Mouse (Mus musculus) midbrain, embryonic 12.5 days (tissue): ENCODE data around the gene Zmym5. TPM values are rescaled to one million over a fixed set of nuclear protein-coding genes. Genes with fewer than 3 reads are reported as not detected.
"Not testable (repeated sequence)": the region's sequence is repeated elsewhere in the genome, so short reads cannot be mapped to it uniquely, and the experiment has no call there.

Source experiments
- ATAC-seq: fragments of 200-750 bp; cut with Nextera tagmentation; 2 replicates; pipeline ENCODE4 v1.8.0; 2017; ENCODE audit warnings: low read depth, moderate TSS enrichment, moderate library complexity; ENCODE audit not compliant: low FRiP score
- H3K27ac ChIP-seq: fragments of 300-500 bp; sonication (generic); replicated peaks from 2 replicates; pipeline ENCODE4 v1.5.1; 2016; ENCODE audit warnings: mild to moderate bottlenecking
- H3K27me3 ChIP-seq: fragments of 300-500 bp; sonication (generic); 2 replicates; pipeline ENCODE4 v1.6.1; 2016; ENCODE audit warnings: mild to moderate bottlenecking
- H3K36me3 ChIP-seq: fragments of 300-500 bp; sonication (generic); 2 replicates; pipeline ENCODE4 v1.6.1; 2016
- H3K4me1 ChIP-seq: fragments of 300-500 bp; sonication (generic); 2 replicates; pipeline ENCODE4 v1.6.1; 2016
- H3K4me2 ChIP-seq: fragments of 300-500 bp; sonication (generic); replicated peaks from 2 replicates; pipeline ENCODE4 v1.6.1; 2016; ENCODE audit warnings: mild to moderate bottlenecking, moderate library complexity
- H3K4me3 ChIP-seq: fragments of 300-500 bp; sonication (generic); 2 replicates; pipeline ENCODE4 v1.5.1; 2016; ENCODE audit warnings: mild to moderate bottlenecking
- H3K9ac ChIP-seq: fragments of 300-500 bp; sonication (generic); replicated peaks from 2 replicates; pipeline ENCODE4 v1.6.1; 2016; ENCODE audit warnings: mild to moderate bottlenecking, moderate library complexity
- H3K9me3 ChIP-seq: fragments of 300-500 bp; sonication (generic); 2 replicates; pipeline ENCODE4 v1.6.1; 2016; ENCODE audit warnings: mild to moderate bottlenecking
- WGBS: fragments of 180-500 bp; shearing (Covaris S2); methylation state at CpG from one replicate; pipeline ENCODE4 v1.1.7; 2016; 5-methylcytosine and 5-hydroxymethylcytosine counted together
- polyA plus RNA-seq: library from polyadenylated mRNA; unstranded; fragments of >200 nt; fragmentation: Nextera tagmentation; extraction: Ambion mirVana; gene quantifications from 2 replicates; pipeline ENCODE4 v1.2.1, GENCODE M21; 2016

Zmym5 gene
- polyA plus RNA-seq = 34.4 and 39.1 TPM in 2 replicates

GRCm38 (mm10) chr14:56811701-56812339 is at the start of gene Zmym5:
Gene Zmym5 (minus strand): TSS chr14:56811716.
- not testable (repeated sequence) for H3K36me3 ChIP-seq, H3K27me3 ChIP-seq, H3K9me3 ChIP-seq
- Histone ChIP-seq H3K4me3 (peak within 1 kb of the TSS; percentile 77), H3K4me1 (peaks cover 14% of the 10 kb centered on the region), H3K27ac (peak within 1 kb of the TSS; percentile 94), H3K4me2 (peak within 1 kb of the TSS; percentile 70), H3K9ac (peak within 1 kb of the TSS; percentile 83)
- peak; percentile 98 for ATAC-seq
- WGBS = 1% methylated on average over 33 of the region's 72 CpGs

DNA sequence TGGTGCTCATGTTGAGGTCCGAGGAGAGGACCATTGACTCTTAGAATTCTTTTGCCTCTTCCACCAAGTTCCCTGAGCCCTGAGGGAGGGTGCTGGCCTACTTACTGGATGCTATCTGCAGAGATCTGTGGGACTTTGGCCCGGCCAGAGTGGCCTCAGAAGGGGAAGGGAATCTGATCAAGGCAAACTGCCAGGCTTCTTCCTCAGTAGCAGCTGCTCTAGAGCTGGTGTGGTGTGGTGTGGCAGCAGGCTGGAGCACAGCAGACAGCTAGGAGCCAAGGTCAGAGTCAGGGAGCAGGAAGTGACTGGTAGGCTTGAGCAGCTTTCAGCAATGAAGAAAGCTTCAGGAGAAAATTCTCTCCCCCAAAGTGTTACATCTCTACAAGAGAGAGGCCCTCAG is 38.2 kb upstream of the Zmym5 start:
- no peaks in the 10 kb centered on the region for H3K27me3 ChIP-seq
- no peak overlapping the region for H3K9ac ChIP-seq
- ATAC-seq = no peak
- no peak overlapping the region for H3K27ac ChIP-seq
- no peak overlapping the region for H3K4me2 ChIP-seq
- 71% methylated on average over 2 of the region's 2 CpGs for WGBS
- peaks cover under 1% of the 10 kb centered on the region; the same call in 1 of the 2 replicates for H3K4me1 ChIP-seq
- H3K4me3 ChIP-seq = no peak overlapping the region
- H3K36me3 ChIP-seq = no peaks in the 10 kb centered on the region
- H3K9me3 ChIP-seq = peaks cover 17% of the 10 kb centered on the region; the same call in 1 of the 2 replicates

GRCm38 (mm10) chr14:56848322-56848721 is 36.8 kb upstream of the Zmym5 start:
- Histone ChIP-seq H3K36me3 (no peaks in the 10 kb centered on the region), H3K4me1 (peaks cover 7% of the 10 kb centered on the region; the same call in 1 of the 2 replicates), H3K9ac (no peak overlapping the region), H3K27ac (no peak overlapping the region), H3K4me2 (no peak overlapping the region), H3K9me3 (0 out of 2 replicates have a peak, but pooled peaks cover 3% of the 10 kb centered on the region), H3K4me3 (no peak overlapping the region), H3K27me3 (no peaks in the 10 kb centered on the region)
- no peak for ATAC-seq
- WGBS = 77% methylated on average over 2 of the region's 2 CpGs

GRCm38 (mm10) chr14:56844507-56844906 is 33.0 kb upstream of the Zmym5 start:
- H3K27me3 ChIP-seq = no peaks in the 10 kb centered on the region
- no peak overlapping the region for H3K4me2 ChIP-seq
- H3K9ac ChIP-seq = no peak overlapping the region
- ATAC-seq = peak; percentile 34; the same call in 1 of the 2 replicates
- peaks cover 7% of the 10 kb centered on the region; the same call in 1 of the 2 replicates for H3K4me1 ChIP-seq
- no peaks in the 10 kb centered on the region for H3K36me3 ChIP-seq
- 11% methylated on average over 2 of the region's 2 CpGs for WGBS
- no peaks in the 10 kb centered on the region for H3K9me3 ChIP-seq
- no peak overlapping the region for H3K4me3 ChIP-seq
- H3K27ac ChIP-seq = no peak overlapping the region

DNA sequence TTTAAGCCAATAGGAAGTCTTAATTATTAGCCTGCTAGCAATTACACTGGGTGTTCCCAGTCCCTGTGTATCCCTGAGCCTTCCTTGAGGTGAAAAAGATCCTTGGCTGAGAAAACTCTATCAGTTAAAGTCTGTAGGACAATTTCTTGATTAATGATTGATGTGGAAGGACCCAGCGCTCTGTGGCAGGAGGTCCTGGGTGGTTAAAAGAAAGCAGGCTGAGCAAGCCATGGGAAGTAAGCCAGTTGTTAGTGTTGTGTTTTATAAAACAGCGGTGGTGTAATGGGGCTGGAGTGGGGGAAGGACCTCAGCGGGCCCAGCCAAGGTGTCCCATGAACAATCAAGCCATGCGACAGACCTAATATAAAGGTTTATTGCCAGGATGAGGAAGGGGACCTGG is 32.5 kb upstream of the Zmym5 start:
- Histone ChIP-seq H3K4me3 (no peak overlapping the region), H3K9ac (no peak overlapping the region), H3K4me2 (no peak overlapping the region), H3K4me1 (peaks cover 7% of the 10 kb centered on the region; the same call in 1 of the 2 replicates), H3K9me3 (no peaks in the 10 kb centered on the region), H3K27me3 (no peaks in the 10 kb centered on the region), H3K27ac (no peak overlapping the region), H3K36me3 (no peaks in the 10 kb centered on the region)
- WGBS = 72% methylated on average over 4 of the region's 4 CpGs
- ATAC-seq = no peak

DNA sequence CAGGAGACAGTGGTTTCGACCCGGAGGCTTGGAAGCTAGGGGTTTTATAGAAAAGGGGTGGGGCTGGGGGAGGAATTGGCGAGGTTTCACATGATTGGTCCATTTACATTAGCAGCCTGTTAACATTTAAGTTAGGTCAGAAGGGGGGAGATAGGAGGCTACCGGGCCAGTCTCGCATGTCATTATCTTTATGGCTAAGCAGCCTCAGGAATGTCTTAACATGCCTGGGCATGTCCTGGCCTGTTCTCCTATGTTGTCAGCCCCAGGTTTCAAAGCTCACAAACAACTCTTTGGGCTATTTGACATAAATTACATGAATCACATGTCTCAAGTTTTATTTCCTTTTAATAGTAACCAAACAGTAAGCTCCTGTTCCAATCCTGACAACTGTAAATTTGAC is 23.1 kb upstream of the Zmym5 start:
- not testable (repeated sequence) for H3K4me2 ChIP-seq, H3K4me1 ChIP-seq, H3K9ac ChIP-seq, H3K9me3 ChIP-seq, H3K27ac ChIP-seq, H3K4me3 ChIP-seq, H3K36me3 ChIP-seq, H3K27me3 ChIP-seq, ATAC-seq
- 90% methylated on average over 5 of the region's 5 CpGs for WGBS

DNA sequence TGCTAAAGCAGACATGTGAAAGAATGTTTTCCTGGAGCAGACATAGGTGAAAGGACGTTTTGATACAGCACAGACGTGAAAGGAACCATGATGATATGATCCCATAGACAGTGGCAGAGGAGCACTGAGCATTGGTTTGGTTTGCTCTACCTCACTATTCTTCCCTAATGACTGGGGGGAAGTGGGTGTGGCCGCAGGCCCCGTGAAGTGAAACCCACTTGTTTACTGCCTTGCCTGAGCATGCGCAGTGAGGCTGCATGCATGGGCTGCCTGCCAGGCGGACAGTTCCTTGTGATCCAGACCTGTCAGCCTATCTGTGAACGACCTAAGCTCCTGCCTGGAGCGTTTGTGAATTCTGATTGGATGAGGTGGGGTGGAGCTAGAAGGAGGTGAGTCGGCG is 21.7 kb upstream of the Zmym5 start:
- H3K36me3 ChIP-seq, H3K4me3 ChIP-seq, H3K4me1 ChIP-seq, H3K9ac ChIP-seq, H3K4me2 ChIP-seq, H3K27ac ChIP-seq, H3K27me3 ChIP-seq, H3K9me3 ChIP-seq, ATAC-seq: not testable (repeated sequence)
- 83% methylated on average over 10 of the region's 10 CpGs for WGBS

DNA sequence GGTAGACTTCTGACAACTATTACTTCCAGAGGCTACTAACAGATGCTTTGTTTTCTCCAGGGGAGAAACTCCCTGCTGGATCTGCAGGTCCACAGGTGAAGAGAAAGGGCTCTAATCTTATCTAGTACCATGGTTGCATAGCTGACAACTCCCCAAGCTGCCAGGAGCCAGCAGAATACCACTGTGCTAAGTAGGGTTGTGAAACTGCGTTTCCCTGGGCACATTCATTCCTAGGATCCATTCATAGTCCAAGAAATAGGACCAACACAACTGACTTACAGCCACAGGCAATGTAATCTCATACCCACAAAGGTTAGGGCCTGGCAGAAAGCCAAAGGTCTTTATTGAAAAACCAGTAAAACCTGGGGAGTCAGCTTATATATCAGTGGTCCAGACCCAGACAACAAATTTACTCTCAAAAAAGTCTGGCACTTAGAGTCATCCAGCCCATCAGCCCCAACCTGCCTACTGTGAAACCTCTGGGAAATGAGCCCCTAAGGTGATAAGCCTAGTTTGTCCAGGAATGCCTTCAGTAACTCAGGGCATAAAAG is 21.1 kb upstream of the Zmym5 start:
- H3K36me3 ChIP-seq = no peaks in the 10 kb centered on the region
- no peak for ATAC-seq
- H3K27ac ChIP-seq = no peak overlapping the region
- H3K4me2 ChIP-seq = no peak overlapping the region
- no peaks in the 10 kb centered on the region for H3K27me3 ChIP-seq
- no peaks in the 10 kb centered on the region for H3K9me3 ChIP-seq
- 75% methylated on average over 1 of the region's 1 CpGs for WGBS
- H3K9ac ChIP-seq = no peak overlapping the region
- H3K4me3 ChIP-seq = no peak overlapping the region
- H3K4me1 ChIP-seq = no peaks in the 10 kb centered on the region

- H3K4me3 ChIP-seq = no peak overlapping the region
- no peaks in the 10 kb centered on the region for H3K4me1 ChIP-seq
- H3K27ac ChIP-seq = no peak overlapping the region
- H3K4me2 ChIP-seq = no peak overlapping the region
- no peaks in the 10 kb centered on the region for H3K9me3 ChIP-seq
- WGBS = 92% methylated on average over 3 of the region's 3 CpGs
- H3K27me3 ChIP-seq = no peaks in the 10 kb centered on the region
- ATAC-seq = no peak
- no peaks in the 10 kb centered on the region for H3K36me3 ChIP-seq
- no peak overlapping the region for H3K9ac ChIP-seq
These were observed 20.6 kb upstream of the Zmym5 start for GRCm38 (mm10) chr14:56832147-56832546.

DNA sequence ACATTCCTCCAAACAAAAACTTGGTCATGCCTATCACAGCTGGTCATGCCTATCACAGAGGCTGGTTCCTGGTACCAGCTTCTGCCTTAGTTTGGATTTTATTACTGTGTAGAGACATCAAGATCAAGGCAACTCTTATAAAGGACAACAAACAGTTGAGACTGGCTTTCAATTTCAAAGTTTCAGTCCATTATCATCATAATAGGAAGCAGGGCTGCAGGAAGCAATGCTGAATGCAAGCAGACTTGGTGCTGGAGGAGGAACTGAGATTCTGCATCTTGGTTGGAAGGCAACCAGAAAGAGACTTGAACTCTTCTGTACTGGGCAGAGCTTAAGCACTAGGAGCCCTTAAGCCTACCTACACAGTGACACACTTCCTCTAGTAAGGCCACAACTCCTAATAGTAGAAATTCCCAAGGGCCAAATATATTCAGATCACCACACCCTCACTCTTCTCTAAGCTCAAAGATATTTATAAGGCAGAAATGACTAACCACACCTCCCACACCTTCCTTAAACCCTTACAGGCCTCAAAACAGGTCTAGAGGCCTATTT is 19.1 kb upstream of the Zmym5 start:
- ATAC-seq = no peak
- Histone ChIP-seq H3K4me3 (no peak overlapping the region), H3K27me3 (no peaks in the 10 kb centered on the region), H3K9ac (no peak overlapping the region), H3K9me3 (no peaks in the 10 kb centered on the region), H3K27ac (no peak overlapping the region), H3K36me3 (no peaks in the 10 kb centered on the region), H3K4me1 (no peaks in the 10 kb centered on the region), H3K4me2 (no peak overlapping the region)

GRCm38 (mm10) chr14:56824562-56824961 is 13.0 kb upstream of the Zmym5 start:
- H3K27me3 ChIP-seq = no peaks in the 10 kb centered on the region
- H3K27ac ChIP-seq = no peak overlapping the region
- H3K36me3 ChIP-seq = no peaks in the 10 kb centered on the region
- no peaks in the 10 kb centered on the region for H3K4me1 ChIP-seq
- no peak overlapping the region for H3K4me3 ChIP-seq
- no peak for ATAC-seq
- no peak overlapping the region for H3K9ac ChIP-seq
- no peak overlapping the region for H3K4me2 ChIP-seq
- H3K9me3 ChIP-seq = peaks cover 7% of the 10 kb centered on the region; the same call in 1 of the 2 replicates

- no peaks in the 10 kb centered on the region for H3K27me3 ChIP-seq
- H3K36me3 ChIP-seq = no peaks in the 10 kb centered on the region
- peak overlapping the region; percentile 1; the same call in 1 of the 2 replicates for H3K4me3 ChIP-seq
- H3K27ac ChIP-seq = no peak overlapping the region
- no peak overlapping the region for H3K9ac ChIP-seq
- 16% methylated on average over 8 of the region's 11 CpGs for WGBS
- ATAC-seq = no peak
- H3K4me2 ChIP-seq = peak overlapping the region; percentile 36
- H3K9me3 ChIP-seq = peaks cover 7% of the 10 kb centered on the region; the same call in 1 of the 2 replicates
- H3K4me1 ChIP-seq = peaks cover 11% of the 10 kb centered on the region
These were observed 6.1 kb upstream of the Zmym5 start for GRCm38 (mm10) chr14:56817616-56818015.
